Mouse (Mus musculus): ENCODE results near the gene Rad50. TPM values are rescaled to one million over a fixed set of nuclear protein-coding genes. Genes with fewer than 3 reads are reported as not detected.

The Rad50 gene
- 15.8 and 17.7 TPM in 2 replicates for total RNA-seq (2021)
- long read RNA-seq, experiment 1, full-length matches to known transcripts, result 2 of 9 reads
- long read RNA-seq, experiment 1, partial matches to known transcripts, result 2 of 9 reads
- long read RNA-seq, experiment 1, other reads (novel, unspliced or antisense), result 5 of 9 reads
- long read RNA-seq, experiment 2, full-length matches to known transcripts, result 5 of 11 reads
- long read RNA-seq, experiment 2, partial matches to known transcripts, result 5 of 11 reads
- long read RNA-seq, experiment 2, other reads (novel, unspliced or antisense), result 1 of 11 reads

- peak; percentile 96 for DNase-seq
Measured at GRCm38 (mm10) chr11:53706934-53707717, at the start of gene Rad50. Rad50 (minus strand) TSS chr11:53707319.

DNA sequence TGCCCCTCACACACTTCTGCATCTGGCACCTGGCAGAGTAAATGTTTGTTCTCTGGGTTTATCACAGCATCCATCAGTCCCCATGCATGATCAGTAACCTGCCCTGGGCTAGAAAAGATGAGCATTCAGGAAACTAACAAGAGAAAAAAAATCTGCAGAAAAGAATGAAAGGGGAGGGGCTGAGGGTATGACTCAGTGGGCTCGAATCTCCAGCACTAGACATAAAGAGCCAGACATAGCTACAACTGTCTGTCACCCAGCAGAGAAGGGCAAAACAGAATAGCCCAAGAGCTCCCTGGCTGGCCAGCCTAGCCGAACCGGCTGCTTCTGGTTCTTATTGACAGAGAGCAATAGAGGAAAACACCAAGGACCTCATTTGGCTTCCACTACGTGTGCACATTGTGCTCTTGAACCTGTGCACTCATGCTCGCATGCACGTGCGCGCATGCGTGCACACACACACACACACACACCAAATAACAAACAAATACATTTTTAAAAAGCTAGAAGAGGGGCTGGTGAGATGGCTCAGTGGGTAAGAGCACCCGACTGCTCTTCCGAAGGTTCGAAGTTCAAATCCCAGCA lies 48.0 kb upstream of the Rad50 start:
- no peak for DNase-seq

GRCm38 (mm10) chr11:53749716-53750352 lies 42.7 kb upstream of the Rad50 start:
- DNase-seq, result no peak

GRCm38 (mm10) chr11:53749306-53749705 lies 42.2 kb upstream of the Rad50 start:
- no peak for DNase-seq

- DNase-seq, result no peak
Measured at GRCm38 (mm10) chr11:53748614-53749013, 41.5 kb upstream of the Rad50 start.

- DNase-seq, result no peak
Measured at GRCm38 (mm10) chr11:53747985-53748384, 40.9 kb upstream of the Rad50 start.

- no peak for DNase-seq
Measured at GRCm38 (mm10) chr11:53745260-53745659, 38.1 kb upstream of the Rad50 start.

GRCm38 (mm10) chr11:53742353-53742752 lies 35.2 kb upstream of the Rad50 start:
- no peak for DNase-seq

GRCm38 (mm10) chr11:53737573-53737946 lies 30.4 kb upstream of the Rad50 start:
- peak; percentile 76 for DNase-seq

GRCm38 (mm10) chr11:53736771-53737572 lies 29.9 kb upstream of the Rad50 start:
- DNase-seq, result peak; percentile 88

DNA sequence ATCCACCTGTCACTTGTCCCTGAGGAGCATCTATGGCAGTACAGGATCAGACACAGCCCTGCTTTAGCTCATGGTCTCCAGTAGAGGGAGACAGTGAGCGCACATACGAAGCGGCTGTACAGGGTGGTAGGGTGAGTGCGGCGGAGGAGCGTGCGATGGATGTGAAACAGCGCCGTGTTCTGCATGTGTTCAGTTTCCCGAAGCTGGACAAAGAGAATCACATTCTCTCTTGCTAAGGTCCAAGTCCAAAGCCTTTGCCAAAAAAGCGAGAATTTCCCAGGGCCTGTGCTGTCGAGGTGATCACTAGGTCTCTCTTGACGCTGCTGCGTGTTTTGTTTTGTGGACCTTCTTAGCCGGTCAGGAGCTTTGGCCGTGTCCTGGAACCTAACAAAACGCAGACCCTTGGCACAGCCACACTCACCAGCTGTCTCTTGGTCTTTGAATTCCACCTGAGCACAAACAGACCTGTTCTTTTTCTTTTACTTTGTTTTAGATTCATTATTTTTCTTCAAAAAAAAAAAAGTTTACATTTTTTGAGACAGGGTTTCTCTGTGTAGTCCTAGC lies 28.6 kb upstream of the Rad50 start:
- peak; percentile 77 for DNase-seq

- no peak for DNase-seq
Measured at GRCm38 (mm10) chr11:53734970-53735681, 28.0 kb upstream of the Rad50 start.

GRCm38 (mm10) chr11:53734431-53734830 lies 27.3 kb upstream of the Rad50 start:
- no peak for DNase-seq

DNA sequence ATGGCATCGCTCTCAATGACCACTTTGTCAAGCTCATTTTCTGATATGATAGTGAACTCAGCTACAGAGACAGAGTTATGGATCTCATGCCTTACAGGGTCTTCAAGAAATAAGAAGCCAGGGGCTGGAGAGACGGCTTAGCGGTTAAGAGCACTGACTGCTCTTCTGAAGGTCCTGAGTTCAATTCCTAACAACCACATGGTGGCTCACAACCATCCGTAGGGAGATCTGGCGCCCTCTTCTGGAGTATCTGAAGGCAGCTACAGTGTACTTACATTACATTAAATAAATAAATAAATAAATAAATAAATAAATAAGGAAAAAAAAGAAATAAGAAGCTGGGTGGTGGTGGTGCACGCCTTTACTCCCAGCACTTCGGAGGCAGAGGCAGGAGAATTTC lies 26.7 kb upstream of the Rad50 start:
- DNase-seq, result no peak

GRCm38 (mm10) chr11:53732244-53732643 lies 25.1 kb upstream of the Rad50 start:
- DNase-seq, result no peak

DNA sequence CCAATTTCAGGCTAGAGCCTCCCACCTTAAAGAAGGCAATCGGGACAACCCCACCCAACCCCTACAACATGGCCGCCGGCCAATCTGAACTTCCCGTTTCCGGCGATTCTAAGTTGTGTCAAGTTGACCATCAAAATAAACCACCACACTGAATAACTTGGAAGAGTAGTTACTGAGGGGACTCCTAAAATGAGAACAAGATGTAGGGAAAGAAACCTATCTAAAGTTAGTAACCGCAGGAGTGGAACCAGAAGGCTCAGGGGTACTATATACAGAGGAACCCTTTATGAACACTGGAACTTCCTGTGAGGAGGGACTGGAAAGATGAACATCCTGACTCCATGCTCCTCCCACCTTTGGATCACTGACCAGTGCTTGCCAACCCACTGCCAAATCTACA lies 24.3 kb upstream of the Rad50 start:
- no peak for DNase-seq

DNA sequence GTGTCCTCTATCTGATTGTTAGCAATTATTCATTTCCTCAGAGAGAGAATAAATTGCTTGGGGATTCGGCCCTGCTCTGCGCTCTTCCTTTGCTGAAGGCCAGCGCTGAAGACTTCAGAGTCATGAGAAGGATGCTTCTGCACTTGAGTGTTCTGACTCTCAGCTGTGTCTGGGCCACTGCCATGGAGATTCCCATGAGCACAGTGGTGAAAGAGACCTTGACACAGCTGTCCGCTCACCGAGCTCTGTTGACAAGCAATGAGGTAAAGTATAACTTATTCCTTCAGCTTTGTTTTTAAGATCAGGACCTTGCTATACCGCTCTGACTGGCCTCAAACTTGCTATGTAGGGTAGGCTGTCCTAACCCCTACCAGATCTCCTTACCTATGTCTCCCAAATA lies 13.6 kb upstream of the Rad50 start, which contains the start of gene Il5:
Gene Il5 (plus strand): TSS at position 80 of the 400 bp plus-strand sequence.
- peak; percentile 65 for DNase-seq

GRCm38 (mm10) chr11:53719701-53720100 lies 12.6 kb upstream of the Rad50 start:
- DNase-seq, result no peak

- DNase-seq, result no peak
Measured at GRCm38 (mm10) chr11:53707718-53708009, 545 bp upstream of the Rad50 start.

- peak; percentile 70 for DNase-seq
Measured at GRCm38 (mm10) chr11:53706236-53706933, 734 bp downstream of the Rad50 start.

Data from adrenal gland, postnatal 14 days (tissue).